Mouse (Mus musculus) intestine, embryonic 14.5 days (tissue): ENCODE data around the gene Patj. TPM values are rescaled to one million over a fixed set of nuclear protein-coding genes. Genes with fewer than 3 reads are reported as not detected.
"Not testable (repeated sequence)": the region's sequence is repeated elsewhere in the genome, so short reads cannot be mapped to it uniquely, and the experiment has no call there.

Source experiments
- ATAC-seq: fragments of 200-750 bp; cut with Nextera tagmentation; replicated peaks from 2 replicates; pipeline ENCODE4 v1.8.0; 2017; ENCODE audit warnings: low read depth, moderate number of reproducible peaks, moderate TSS enrichment, moderate library complexity; ENCODE audit not compliant: low FRiP score, low TSS enrichment
- DNase-seq: peaks from one replicate; pipeline ENCODE4 v3.0.0-alpha.2; 2018; ENCODE audit warnings: low spot score
- H3K27ac ChIP-seq: fragments of 300-500 bp; sonication (generic); 2 replicates; pipeline ENCODE4 v1.5.1; 2014; ENCODE audit warnings: low read depth, mild to moderate bottlenecking, control low read depth
- H3K27me3 ChIP-seq: fragments of 300-500 bp; sonication (generic); replicated peaks from 2 replicates; pipeline ENCODE4 v1.6.1; 2014; ENCODE audit warnings: low read length, control low read depth; ENCODE audit not compliant: control insufficient read depth, insufficient read depth
- H3K36me3 ChIP-seq: fragments of 300-500 bp; sonication (generic); 2 replicates; pipeline ENCODE4 v1.6.1; 2014; ENCODE audit warnings: low read length, control low read depth; ENCODE audit not compliant: control insufficient read depth, insufficient read depth
- H3K4me1 ChIP-seq: fragments of 300-500 bp; sonication (generic); replicated peaks from 2 replicates; pipeline ENCODE4 v1.6.1; 2014; ENCODE audit warnings: low read length, control low read depth, mixed read lengths; ENCODE audit not compliant: control insufficient read depth, insufficient read depth
- H3K4me2 ChIP-seq: fragments of 300-500 bp; sonication (generic); 2 replicates; pipeline ENCODE4 v1.6.1; 2014; ENCODE audit warnings: low read length
- H3K4me3 ChIP-seq: fragments of 300-500 bp; sonication (generic); 2 replicates; pipeline ENCODE4 v1.5.1; 2014; ENCODE audit warnings: low read depth, low read length, control low read depth, mixed read lengths
- H3K9ac ChIP-seq: fragments of 300-500 bp; sonication (generic); 2 replicates; pipeline ENCODE4 v1.6.1; 2014; ENCODE audit warnings: mild to moderate bottlenecking, low read length
- H3K9me3 ChIP-seq: fragments of 300-500 bp; sonication (generic); 2 replicates; pipeline ENCODE4 v1.6.1; 2016; ENCODE audit warnings: low read length, control low read depth; ENCODE audit not compliant: control insufficient read depth
- WGBS: fragments of 180-500 bp; shearing (Covaris S2); extraction: QIAGEN DNeasy Blood & Tissue Kit; methylation state at CpG from one replicate; pipeline ENCODE4 v1.1.7; 2014; 5-methylcytosine and 5-hydroxymethylcytosine counted together
- polyA plus RNA-seq: library from polyadenylated mRNA; unstranded; fragments of >200 nt; fragmentation: Nextera tagmentation; extraction: Ambion mirVana; gene quantifications from 2 replicates; pipeline ENCODE4 v1.2.1, GENCODE M21; 2014

Gene Patj
- polyA plus RNA-seq, 1 experiment from 2014 or later = 19.7 TPM

DNA sequence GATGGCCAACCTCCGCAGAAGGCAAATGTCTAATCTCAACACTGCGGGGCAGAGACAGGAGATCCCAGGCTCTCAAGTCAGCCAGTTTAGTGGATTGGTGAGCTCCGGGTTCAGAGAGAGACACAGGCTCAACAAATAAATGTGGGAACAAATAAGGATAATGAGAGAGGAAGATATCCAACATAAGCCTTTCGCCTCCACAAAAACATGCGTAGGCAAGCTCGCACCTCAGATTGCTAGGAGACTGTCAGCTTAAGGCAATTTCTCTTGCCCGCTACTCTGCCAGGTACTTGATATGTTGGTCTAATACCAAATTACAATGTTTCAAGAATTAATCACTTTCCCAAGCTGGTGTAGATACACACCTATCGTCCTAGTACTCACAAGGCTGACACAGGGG, 315.3 kb downstream of the Patj start:
- no peak for DNase-seq
- H3K4me3 ChIP-seq = no peak overlapping the region
- no peaks in the 10 kb centered on the region for H3K27me3 ChIP-seq
- H3K27ac ChIP-seq = no peak overlapping the region
- H3K4me2 ChIP-seq = no peak overlapping the region
- H3K4me1 ChIP-seq = no peaks in the 10 kb centered on the region
- no peaks in the 10 kb centered on the region for H3K9me3 ChIP-seq
- 95% methylated on average over 8 of the region's 8 CpGs for WGBS
- no peaks in the 10 kb centered on the region for H3K36me3 ChIP-seq
- no peak overlapping the region for H3K9ac ChIP-seq
- no peak for ATAC-seq

GRCm38 (mm10) chr4:98717735-98718546, 322.4 kb downstream of the Patj start:
- no peaks in the 10 kb centered on the region for H3K27me3 ChIP-seq
- peaks cover 4% of the 10 kb centered on the region; the same call in 1 of the 2 replicates for H3K36me3 ChIP-seq
- no peak overlapping the region for H3K4me3 ChIP-seq
- no peaks in the 10 kb centered on the region for H3K9me3 ChIP-seq
- WGBS = 78% methylated on average over 17 of the region's 17 CpGs
- DNase-seq = no peak
- no peak overlapping the region for H3K4me2 ChIP-seq
- no peak for ATAC-seq
- no peak overlapping the region for H3K9ac ChIP-seq
- H3K27ac ChIP-seq = no peak overlapping the region
- H3K4me1 ChIP-seq = no peaks in the 10 kb centered on the region

DNA sequence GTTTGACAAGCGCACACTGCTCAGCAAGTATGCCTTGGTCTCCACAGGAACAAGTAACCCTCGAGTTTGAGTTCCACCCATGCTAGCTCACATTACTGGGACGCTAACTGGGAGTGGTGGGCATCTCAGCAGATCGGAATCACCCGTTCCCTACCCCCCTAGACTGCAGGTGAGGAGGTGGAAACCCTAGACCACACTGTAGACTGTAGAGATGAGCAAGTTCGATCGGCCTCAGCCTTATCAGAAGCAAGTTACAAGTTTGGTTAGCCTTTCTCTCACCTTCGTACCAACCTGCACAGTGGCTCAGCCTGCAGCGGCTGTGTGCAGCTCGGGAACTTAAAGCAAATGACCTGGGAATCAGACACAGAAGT, 322.9 kb downstream of the Patj start:
- ATAC-seq = no peak
- WGBS = 86% methylated on average over 10 of the region's 10 CpGs

DNA sequence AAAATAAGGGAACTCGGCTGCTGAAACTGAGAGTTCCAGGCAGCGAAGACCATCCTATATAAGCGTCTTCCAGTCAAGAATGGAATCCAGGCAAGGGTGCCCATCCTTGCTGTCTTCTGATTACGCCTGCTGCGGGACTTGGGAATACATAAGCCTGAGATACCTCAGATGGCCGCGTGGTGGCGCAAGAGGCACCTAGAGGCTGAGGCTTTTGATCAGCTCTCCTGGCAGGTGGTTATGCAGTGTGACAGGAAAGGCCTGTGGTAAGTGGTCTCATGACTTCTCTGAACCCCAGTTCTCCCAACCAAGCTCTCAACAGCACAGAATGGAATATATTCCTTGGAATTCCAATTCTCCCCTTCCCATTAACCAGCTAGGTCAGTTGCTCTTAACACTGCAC, 326.9 kb downstream of the Patj start:
- H3K27me3 ChIP-seq = peaks cover 10% of the 10 kb centered on the region
- H3K9ac ChIP-seq = no peak overlapping the region
- no peak overlapping the region for H3K4me3 ChIP-seq
- peaks cover 4% of the 10 kb centered on the region; the same call in 1 of the 2 replicates for H3K36me3 ChIP-seq
- H3K9me3 ChIP-seq = no peaks in the 10 kb centered on the region
- peaks cover 6% of the 10 kb centered on the region; the same call in 1 of the 2 replicates for H3K4me1 ChIP-seq
- WGBS = 17% methylated on average over 8 of the region's 8 CpGs
- no peak overlapping the region for H3K27ac ChIP-seq
- ATAC-seq (no peak), DNase-seq (peak; percentile 84)
- H3K4me2 ChIP-seq = no peak overlapping the region

More for the DNA sequence above, 322.9 kb downstream of the Patj start:
- Histone ChIP-seq H3K27me3 (no peaks in the 10 kb centered on the region), H3K4me1 (no peaks in the 10 kb centered on the region), H3K27ac (no peak overlapping the region), H3K9ac (no peak overlapping the region), H3K4me3 (no peak overlapping the region), H3K9me3 (no peaks in the 10 kb centered on the region), H3K4me2 (no peak overlapping the region), H3K36me3 (peaks cover 4% of the 10 kb centered on the region; the same call in 1 of the 2 replicates)
- no peak for DNase-seq

DNA sequence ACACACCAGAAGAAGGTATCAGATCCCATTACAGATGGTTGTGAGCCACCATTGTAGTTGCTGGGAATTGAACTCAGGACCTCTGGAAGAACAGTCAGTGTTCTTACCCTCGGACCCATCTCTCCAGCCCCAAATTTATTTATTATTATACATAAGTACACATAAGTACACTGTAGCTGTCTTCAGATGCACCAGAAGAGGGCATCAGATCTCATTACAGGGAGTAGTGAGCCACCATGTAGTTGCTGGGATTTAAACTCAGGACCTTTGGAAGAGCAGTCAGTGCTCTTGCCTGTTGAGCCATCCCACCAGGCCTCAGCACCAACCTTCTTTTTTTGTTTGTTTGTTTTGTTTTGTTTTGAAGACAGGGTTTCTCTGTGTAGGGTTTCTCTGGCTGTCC, 329.1 kb downstream of the Patj start:
- not testable (repeated sequence) for H3K4me2 ChIP-seq, H3K9me3 ChIP-seq, ATAC-seq, DNase-seq, H3K9ac ChIP-seq, H3K4me3 ChIP-seq, H3K4me1 ChIP-seq, H3K27ac ChIP-seq, H3K36me3 ChIP-seq
- WGBS = 90% methylated on average over 1 of the region's 1 CpGs
- H3K27me3 ChIP-seq = peaks cover 27% of the 10 kb centered on the region

- Histone ChIP-seq H3K4me3 (no peak overlapping the region), H3K4me2 (no peak overlapping the region), H3K27me3 (peaks cover 27% of the 10 kb centered on the region), H3K36me3 (no peaks in the 10 kb centered on the region), H3K9me3 (no peaks in the 10 kb centered on the region), H3K9ac (no peak overlapping the region), H3K27ac (no peak overlapping the region), H3K4me1 (peaks cover 7% of the 10 kb centered on the region)
- WGBS = 37% methylated on average over 4 of the region's 4 CpGs
- ATAC-seq (no peak), DNase-seq (no peak)
Measured at GRCm38 (mm10) chr4:98725439-98725838, 329.9 kb downstream of the Patj start.

GRCm38 (mm10) chr4:98726590-98727237, 331.1 kb downstream of the Patj start, which contains the start of gene L1td1:
Gene L1td1 (plus strand): TSS chr4:98726734.
- peak within 1 kb of the TSS; percentile 57 for H3K4me2 ChIP-seq
- H3K4me1 ChIP-seq = peaks cover 7% of the 10 kb centered on the region
- WGBS = 11% methylated on average over 29 of the region's 29 CpGs
- no peaks in the 10 kb centered on the region for H3K9me3 ChIP-seq
- H3K9ac ChIP-seq = peak within 1 kb of the TSS; percentile 34
- peaks cover 27% of the 10 kb centered on the region for H3K27me3 ChIP-seq
- H3K4me3 ChIP-seq = peak within 1 kb of the TSS; percentile 28
- peak; percentile 36; the same call in 1 of the 2 replicates for ATAC-seq
- peak; percentile 68 for DNase-seq
- no peak within 1 kb of the TSS for H3K27ac ChIP-seq
- H3K36me3 ChIP-seq = no peaks in the 10 kb centered on the region

DNA sequence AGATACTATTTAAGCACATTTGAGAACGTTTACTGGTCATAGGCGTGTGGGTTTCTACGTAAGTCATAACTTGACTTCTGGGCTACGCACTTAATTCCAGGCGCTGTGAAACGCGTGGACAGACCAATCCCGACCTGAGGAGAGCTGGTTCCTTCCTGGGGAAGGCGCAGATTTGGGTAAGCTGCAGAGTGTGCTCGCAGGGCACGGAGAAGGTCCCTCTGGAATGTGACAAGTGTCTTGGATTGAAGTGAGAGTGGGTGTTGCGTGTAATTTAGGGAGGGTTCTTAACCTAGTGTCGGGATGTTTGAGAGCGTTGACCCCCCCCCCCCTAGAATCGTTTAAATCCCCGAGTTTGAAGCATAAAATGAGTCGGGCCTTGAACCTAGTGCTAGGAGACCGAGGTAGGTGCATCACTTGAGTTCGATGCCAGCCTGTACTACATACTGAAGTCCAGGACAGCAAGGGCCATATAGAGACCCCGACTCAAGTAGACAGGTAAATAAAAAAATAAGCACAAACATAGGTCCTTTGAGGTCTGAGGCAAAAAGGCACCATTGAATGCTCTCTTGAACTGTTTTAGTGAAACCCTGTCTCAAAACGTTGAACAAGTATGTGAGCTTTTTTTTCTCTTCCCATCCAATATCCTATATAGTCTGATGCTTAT, 331.8 kb downstream of the Patj start:
- Histone ChIP-seq H3K27me3 (peaks cover 27% of the 10 kb centered on the region), H3K4me3 (peak overlapping the region; percentile 28), H3K9ac (peak overlapping the region; percentile 34), H3K4me2 (peak overlapping the region; percentile 57), H3K27ac (no peak overlapping the region), H3K9me3 (no peaks in the 10 kb centered on the region), H3K36me3 (no peaks in the 10 kb centered on the region), H3K4me1 (peaks cover 7% of the 10 kb centered on the region)
- peak; percentile 64 for DNase-seq
- no peak for ATAC-seq
- WGBS = 8% methylated on average over 21 of the region's 21 CpGs
